Mouse (Mus musculus): ENCODE results near the gene Arpc1a.

DNA sequence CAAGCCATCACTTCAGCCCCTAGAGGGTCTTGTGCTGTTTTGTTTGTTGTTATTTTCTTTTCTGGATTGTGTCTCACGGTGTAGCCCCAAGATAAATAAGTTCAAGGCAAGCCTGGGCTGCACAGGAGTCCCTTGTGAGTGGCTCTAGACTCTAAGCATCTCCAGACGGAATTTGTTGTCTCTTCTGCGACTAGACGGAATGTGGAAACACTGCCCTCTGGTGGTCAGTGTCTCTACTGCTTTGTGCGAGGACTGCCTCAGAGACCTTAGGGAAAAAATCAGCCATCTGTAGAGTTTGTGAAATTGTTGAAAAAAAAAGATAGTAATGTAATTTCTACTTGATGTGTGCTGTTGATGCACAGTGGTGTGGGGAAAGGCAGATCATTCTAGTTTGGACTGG lies 13.9 kb upstream of the Arpc1a start:
- no peak for TF ChIP-seq MAFK (IDR thresholded peaks at IDR 0.05; ENCODE audit: insufficient read depth, low read depth, low read length)
- no peak for TF ChIP-seq HCFC1 (IDR thresholded peaks at IDR 0.05; ENCODE audit: borderline replicate concordance, insufficient read depth, low read length)
- TF ChIP-seq CHD2 (IDR thresholded peaks at IDR 0.05; ENCODE audit: low read depth, low read length), result no peak
